Mouse (Mus musculus): ENCODE measurements around the gene Arih2.

GRCm38 (mm10) chr9:108594354-108594753, 54.8 kb downstream of the Arih2 start:
- TF ChIP-seq CTCF (IDR thresholded peaks at IDR 0.05; ENCODE audit: low read depth) = no peak
- TF ChIP-seq EP300 (IDR thresholded peaks at IDR 0.05; ENCODE audit: low read depth) = no peak
